ENCODE assay signal across 9 mouse cellular contexts in the genomic region with DNA sequence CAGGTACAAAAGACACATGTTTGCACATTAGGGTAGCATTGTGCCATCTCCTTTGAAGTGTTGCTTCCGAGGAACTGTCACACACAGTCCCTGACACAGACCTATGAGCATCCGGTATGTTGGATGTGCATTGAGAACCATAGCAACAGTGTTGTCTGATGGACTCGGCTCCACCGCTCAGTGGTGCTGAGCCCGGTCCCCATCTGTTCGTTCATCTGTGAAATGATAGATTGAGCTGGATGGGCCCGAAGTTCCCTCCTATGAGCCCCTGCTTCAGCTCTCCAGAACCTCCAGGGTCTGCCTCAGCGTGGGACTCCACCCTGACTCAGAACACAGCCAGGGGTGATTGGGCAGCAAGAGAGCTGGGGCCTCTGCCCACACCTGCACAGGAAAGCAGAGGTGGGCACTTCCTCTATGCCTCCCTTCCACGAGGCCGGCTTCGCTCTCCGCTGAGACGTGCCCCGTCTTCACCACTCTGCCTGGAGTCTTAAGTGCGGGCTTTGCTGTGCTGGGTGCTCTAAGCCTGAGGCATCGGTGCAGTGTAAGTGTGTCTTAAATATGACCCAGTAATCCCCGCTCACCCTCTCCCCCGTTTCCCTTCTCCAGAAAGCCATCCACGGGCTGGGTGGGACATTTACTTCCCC. TPM values are rescaled to one million over a fixed set of nuclear protein-coding genes. Genes with fewer than 3 reads are reported as not detected.
DNase-seq lines count a peak whose midpoint lies in the region; TF ChIP-seq lines count a peak whose summit lies in the region.
"Had no signal": no experiment of that assay in that cellular context is flagged by ENCODE, and none has a peak within 500 bp of the region (broad histone marks: within the 10 kb centered on the region; RNA-seq: fewer than 3 reads in every experiment).

No protein-coding gene starts in this region.

- TF ChIP-seq CTCF in spleen, adult 2 months (IDR thresholded peaks at IDR 0.05; ENCODE audit: extremely low read depth, insufficient read depth, insufficient read length, insufficient replicate concordance), result no peak

- H3K36me3 ChIP-seq in spleen, adult 2 months (ENCODE audit: control insufficient read depth, insufficient read depth, low read length), result peaks cover 2% of the 10 kb centered on the region; the same call in 1 of the 2 replicates
- H3K36me3 ChIP-seq: heart, embryonic 10.5 days had no signal

- peak; percentile 30 for DNase-seq in embryo, embryonic 10.5 days (ENCODE audit: low spot score)
- DNase-seq in embryo, embryonic 10 days (ENCODE audit: low spot score), result no peak
- DNase-seq in spleen, adult 2 months (ENCODE audit: low read depth in 1 of 2, low spot score in 2 of 2), result peak in 1 of 2 experiments; percentile 28
- DNase-seq in spleen, postnatal 10 days (ENCODE audit: low spot score in 2 of 2), result no peak
- DNase-seq in layer of hippocampus, postnatal 36 days, result peak; percentile 45 to 46
- DNase-seq in thymus, postnatal 36 days, result peak; percentile 28 to 51
- DNase-seq in gastrocnemius, postnatal 25 days, result no peak
- no peak for DNase-seq in spleen, postnatal 14 days (ENCODE audit: low spot score in 2 of 2)

- no peak overlapping the region for H3K4me3 ChIP-seq in spleen, adult 2 months (ENCODE audit: extremely low read depth, insufficient read depth, insufficient read length)
- H3K4me3 ChIP-seq: heart, embryonic 10.5 days had no signal

- no peaks in the 10 kb centered on the region for H3K27me3 ChIP-seq in spleen, adult 2 months (ENCODE audit: control insufficient read depth, insufficient read depth, low read length)

- H3K4me1 ChIP-seq in spleen, adult 2 months (ENCODE audit: control insufficient read depth, insufficient read depth, insufficient read length), result peaks cover 7% of the 10 kb centered on the region; the same call in 1 of the 2 replicates

- peak overlapping the region; percentile 30 for H3K27ac ChIP-seq in spleen, adult 2 months (ENCODE audit: insufficient read depth, low read length)
- H3K27ac ChIP-seq: heart, embryonic 10.5 days had no signal

- TF ChIP-seq POLR2A in spleen, adult 2 months (IDR thresholded peaks at IDR 0.05; ENCODE audit: low read depth, low read length), result no peak

- WGBS in spleen, adult 2 months, result 42% methylated on average over 19 of the region's 19 CpGs

RNA-seq across cellular contexts. Expression of gene Dnajb12, which starts 15.0 kb away (rescaled TPM):
- 29.9 and 32.4 TPM in 2 replicates for polyA plus RNA-seq in spleen, adult 2 months (2012; rRNA removed)
- total RNA-seq in layer of hippocampus, postnatal 36 days (2021), result 10 to 100 TPM; 48.0 to 48.3 TPM
- total RNA-seq in gastrocnemius, postnatal 25 days (2021), result 10 to 100 TPM; 49.4 to 49.8 TPM

Comparison
In these comparisons a context has a peak if more than half of its experiments do, and no peak if none do; other contexts are left out.
1. DNase-seq: peak in embryo, embryonic 10.5 days (single experiment), layer of hippocampus, postnatal 36 days (2 of 2) and thymus, postnatal 36 days (2 of 2); none in embryo, embryonic 10 days (single experiment), spleen, postnatal 10 days (0 of 2), gastrocnemius, postnatal 25 days (single experiment) and spleen, postnatal 14 days (0 of 2).